Mouse (Mus musculus) CH12.LX (cell line): ENCODE measurements around the gene 1110059E24Rik.

Experiments
- CHD2 ChIP-seq: IDR thresholded peaks from 2 replicates; pipeline ENCODE4 v1.6.1; 2011; ENCODE audit warnings: low read length, improper control_type of control experiment
- CTCF ChIP-seq, 2 experiments: IDR thresholded peaks in 1 of 2; conservative IDR thresholded peaks in 1 of 2; 2 replicates each; pipeline ENCODE4 v1.5.1; 2011 to 2012; ENCODE audit warnings: low read depth in 2 of 2, low read length in 2 of 2, improper control_type of control experiment in 1 of 2, inconsistent platforms in 1 of 2, mild to moderate bottlenecking in 1 of 2, moderate library complexity in 1 of 2
- E2F4 ChIP-seq: IDR thresholded peaks from 2 replicates; pipeline ENCODE4 v1.6.1; 2011; ENCODE audit warnings: low read depth, low read length, improper control_type of control experiment; ENCODE audit not compliant: insufficient replicate concordance
- EP300 ChIP-seq: IDR thresholded peaks from 2 replicates; pipeline ENCODE4 v1.6.1; 2011; ENCODE audit warnings: low read length, improper control_type of control experiment
- MEF2A ChIP-seq: IDR thresholded peaks from 2 replicates; pipeline ENCODE4 v1.6.1; 2014; ENCODE audit warnings: low read depth, mild to moderate bottlenecking, inconsistent platforms, low read length, improper control_type of control experiment, borderline replicate concordance
- NRF1 ChIP-seq: IDR thresholded peaks from 2 replicates; pipeline ENCODE4 v1.6.1; 2014; ENCODE audit warnings: low read depth, mild to moderate bottlenecking, inconsistent platforms, low read length, improper control_type of control experiment, moderate library complexity
- RCOR1 ChIP-seq: conservative IDR thresholded peaks from 2 replicates; pipeline ENCODE4 v1.6.1; 2012; ENCODE audit warnings: low read depth, mild to moderate bottlenecking, inconsistent platforms, low read length, improper control_type of control experiment
- TBP ChIP-seq: conservative IDR thresholded peaks from 2 replicates; pipeline ENCODE4 v1.6.1; 2011; ENCODE audit warnings: low read depth, low read length, improper control_type of control experiment
- ZKSCAN1 ChIP-seq: IDR thresholded peaks from 2 replicates; pipeline ENCODE4 v1.6.1; 2012; ENCODE audit warnings: low read depth, inconsistent platforms, low read length, improper control_type of control experiment, borderline replicate concordance

- TF ChIP-seq CTCF (conservative IDR thresholded peaks at IDR 0.05 in 1 of 2, IDR thresholded peaks at IDR 0.05 in 1 of 2; ENCODE audit: low read depth in 2 of 2, low read length in 2 of 2): no peak
- TF ChIP-seq NRF1: no peak
- no peak for TF ChIP-seq MEF2A
- TF ChIP-seq EP300: no peak
- no peak for TF ChIP-seq RCOR1
- TF ChIP-seq ZKSCAN1: no peak
- no peak for TF ChIP-seq E2F4
- TF ChIP-seq CHD2: no peak
- no peak for TF ChIP-seq TBP
Measured at GRCm38 (mm10) chr19:21611297-21611696, 41.5 kb downstream of the 1110059E24Rik start.
